Mouse (Mus musculus) liver, postnatal 0 days (tissue): Measurements from ENCODE around the gene Gse1.

ENCODE experiments used
- CTCF ChIP-seq: sonication (generic); IDR thresholded peaks from 2 replicates; pipeline ENCODE4 v1.5.1; 2016; ENCODE audit warnings: antibody characterized with exemption, low read depth
- EP300 ChIP-seq: IDR thresholded peaks from 2 replicates; pipeline ENCODE4 v1.6.1; 2016; ENCODE audit warnings: antibody characterized with exemption, low read depth, mild to moderate bottlenecking

DNA sequence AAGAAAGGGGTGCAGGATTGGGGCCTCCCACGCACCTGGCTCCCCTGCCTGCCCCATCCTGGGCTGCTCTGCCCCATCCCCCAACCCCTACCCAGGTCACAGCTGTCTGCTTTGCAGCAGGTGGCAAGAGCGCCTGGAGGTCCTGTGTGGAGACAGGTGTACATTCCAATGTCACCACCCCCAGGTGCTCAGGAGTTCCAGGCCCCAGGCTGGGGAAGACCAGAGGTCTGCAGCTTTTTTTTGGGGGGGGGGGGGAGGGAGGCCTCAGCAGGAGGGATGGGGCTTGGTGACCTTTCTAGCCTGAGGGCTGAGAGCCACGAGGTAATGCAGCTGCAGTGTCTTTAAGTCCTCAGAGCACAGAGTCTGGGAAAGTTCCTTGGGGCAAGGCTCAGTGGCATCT, 300.1 kb downstream of the Gse1 start:
- TF ChIP-seq CTCF, result no peak
- no peak for TF ChIP-seq EP300
